Mouse (Mus musculus) liver, embryonic 14.5 days (tissue): ENCODE results near the gene Sec1. TPM values are rescaled to one million over a fixed set of nuclear protein-coding genes. Genes with fewer than 3 reads are reported as not detected.
A peak's percentile ranks its signal among the peaks of the same experiment; 100 is the strongest.

ENCODE experiments used
- ATAC-seq: fragments of 200-750 bp; cut with Nextera tagmentation; 2 replicates; pipeline ENCODE4 v1.8.0; 2017; ENCODE audit warnings: moderate number of reproducible peaks, mild to moderate bottlenecking, moderate library complexity; ENCODE audit not compliant: insufficient read depth
- DNase-seq, 3 experiments: peaks; one replicate each; pipeline ENCODE4 v3.0.0-alpha.2; 2012 to 2013; ENCODE audit warnings: low read depth in 3 of 3, low spot score in 3 of 3
- H3K27ac ChIP-seq: fragments of 300-500 bp; sonication (generic); 2 replicates; pipeline ENCODE4 v1.5.1; 2014; ENCODE audit warnings: moderate library complexity, mild to moderate bottlenecking, control low read depth, inconsistent platforms
- H3K27me3 ChIP-seq: fragments of 300-500 bp; sonication (generic); 2 replicates; pipeline ENCODE4 v1.6.1; 2014; ENCODE audit warnings: mild to moderate bottlenecking, low read length, moderate library complexity; ENCODE audit not compliant: control insufficient read depth, insufficient read depth
- H3K36me3 ChIP-seq: fragments of 300-500 bp; sonication (generic); replicated peaks from 2 replicates; pipeline ENCODE4 v1.6.1; 2014; ENCODE audit warnings: low read depth; ENCODE audit not compliant: control insufficient read depth, insufficient read depth
- H3K4me1 ChIP-seq, 2 experiments: fragments of 200-500 bp in 1 of 2; fragments of 300-500 bp in 1 of 2; sonication (generic) in 1 of 2; replicated peaks; 2 replicates each; pipeline ENCODE4 v1.6.1; 2012 to 2014; ENCODE audit warnings: antibody characterized with exemption in 1 of 2, inconsistent platforms in 1 of 2, low read length in 1 of 2; ENCODE audit not compliant: control insufficient read depth in 2 of 2, insufficient read depth in 2 of 2
- H3K4me2 ChIP-seq: fragments of 300-500 bp; sonication (generic); 2 replicates; pipeline ENCODE4 v1.6.1; 2014; ENCODE audit warnings: low read depth, mild to moderate bottlenecking, control low read depth, moderate library complexity
- H3K4me3 ChIP-seq, 2 experiments: fragments of 200-500 bp in 1 of 2; fragments of 300-500 bp in 1 of 2; sonication (generic) in 1 of 2; 2 replicates each; pipeline ENCODE4 v1.5.1; 2012 to 2014; ENCODE audit warnings: low read depth in 2 of 2, low read length in 2 of 2, mild to moderate bottlenecking in 2 of 2, control low read depth in 1 of 2, inconsistent platforms in 1 of 2, moderate library complexity in 1 of 2; ENCODE audit not compliant: insufficient read depth in 1 of 2
- H3K9ac ChIP-seq: fragments of 300-500 bp; sonication (generic); replicated peaks from 2 replicates; pipeline ENCODE4 v1.6.1; 2014; ENCODE audit warnings: mild to moderate bottlenecking, control low read depth, moderate library complexity
- H3K9me3 ChIP-seq: fragments of 300-500 bp; sonication (generic); 2 replicates; pipeline ENCODE4 v1.6.1; 2016; ENCODE audit warnings: low read length, mixed read lengths; ENCODE audit not compliant: control insufficient read depth
- CTCF ChIP-seq: IDR thresholded peaks from 2 replicates; pipeline ENCODE4 v1.5.1; 2016; ENCODE audit warnings: antibody characterized with exemption, low read depth, control low read depth
- EP300 ChIP-seq: IDR thresholded peaks from 2 replicates; pipeline ENCODE4 v1.6.1; 2016; ENCODE audit warnings: antibody characterized with exemption, low read depth
- WGBS: fragments of 180-500 bp; shearing (Covaris S2); extraction: QIAGEN DNeasy Blood & Tissue Kit; methylation state at CpG from one replicate; pipeline ENCODE4 v1.1.7; 2014; ENCODE audit not compliant: insufficient replicate concordance; 5-methylcytosine and 5-hydroxymethylcytosine counted together
- polyA plus RNA-seq, 2 experiments: library from polyadenylated mRNA; depleted of rRNA in 1 of 2; stranded (reverse) in 1 of 2; unstranded in 1 of 2; fragments of >200 nt; fragmentation: Nextera tagmentation in 1 of 2; extraction: Ambion mirVana in 1 of 2; gene quantifications; 2 replicates each; pipeline versions ENCODE4 v1.2.1 to v1.2.3; 2012 to 2014

The Sec1 gene
- polyA plus RNA-seq, 2 experiments: 0.02 TPM; not detected in 1

DNA sequence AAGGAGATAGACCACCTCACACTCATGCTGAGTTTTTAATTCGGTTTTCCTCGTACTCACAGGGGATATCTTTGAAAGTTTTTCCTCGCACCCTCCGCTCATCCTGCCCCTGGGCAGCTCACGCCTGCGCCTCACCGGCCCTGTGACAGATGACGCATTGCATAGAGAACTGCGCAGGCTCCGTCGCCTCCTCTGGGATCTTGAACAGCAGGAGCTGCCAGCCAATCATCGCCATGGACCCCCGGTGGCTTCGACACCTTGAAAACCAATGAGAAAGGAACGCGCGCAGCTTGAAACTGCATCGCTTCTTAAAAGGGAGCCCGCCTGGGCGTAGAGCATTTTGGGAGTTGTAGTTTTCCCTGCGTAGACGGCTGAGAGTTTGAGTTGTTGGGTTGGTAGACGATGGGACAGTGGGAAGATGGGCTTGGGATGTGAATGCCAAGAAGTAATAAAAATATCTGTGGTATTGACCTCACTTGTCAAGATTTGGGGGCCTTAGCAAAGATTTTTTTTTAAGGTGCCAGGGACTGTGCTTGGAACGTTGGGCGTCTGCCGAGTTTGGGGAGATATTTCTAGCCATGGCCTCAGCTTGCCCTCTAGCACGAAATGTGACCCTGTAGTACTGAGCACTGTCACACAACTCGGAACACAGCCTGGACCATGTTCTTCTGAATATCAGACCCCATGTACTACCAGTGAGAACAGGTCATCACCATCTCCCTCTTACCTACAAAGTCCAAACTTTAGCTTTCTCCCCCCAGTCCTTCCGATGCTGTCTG lies 55.4 kb downstream of the Sec1 start:
- Histone ChIP-seq H3K9ac (no peak overlapping the region), H3K27ac (no peak overlapping the region), H3K4me1 (peaks cover 0 to 6% of the 10 kb centered on the region in 2 experiments; a peak in 2 of 4 replicates), H3K9me3 (no peaks in the 10 kb centered on the region), H3K36me3 (no peaks in the 10 kb centered on the region), H3K4me3 (no peak overlapping the region), H3K27me3 (no peaks in the 10 kb centered on the region), H3K4me2 (peak overlapping the region; percentile 28; the same call in 1 of the 2 replicates)
- TF ChIP-seq EP300 (no peak), CTCF (no peak)
- ATAC-seq (peak; percentile 45; the same call in 1 of the 2 replicates), DNase-seq (peak in 1 of 3 experiments; percentile 22)
- WGBS: 64% methylated on average over 29 of the region's 29 CpGs

DNA sequence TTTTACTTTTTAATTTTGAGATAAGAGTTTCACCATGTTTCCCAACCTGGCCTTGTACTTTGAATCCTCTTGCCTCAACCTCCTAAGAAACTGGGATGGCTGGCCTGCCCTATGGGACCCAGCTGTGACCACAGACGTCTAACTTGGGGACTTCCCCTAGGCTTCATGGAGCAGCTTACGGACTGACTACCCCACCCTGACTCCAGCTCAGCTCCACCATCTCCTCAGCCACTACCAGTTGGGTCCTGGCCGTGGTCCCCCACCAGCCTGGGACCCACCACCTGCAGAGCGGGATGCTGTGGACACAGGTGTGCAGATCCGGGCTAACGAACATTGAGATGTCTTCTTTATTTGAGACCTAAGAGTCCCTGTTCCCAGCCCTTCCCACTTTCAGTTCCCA lies 56.5 kb downstream of the Sec1 start:
- ATAC-seq (no peak), DNase-seq (no peak)
- Histone ChIP-seq H3K4me1 (no peaks in the 10 kb centered on the region; a peak in 2 of 4 replicates), H3K4me3 (no peak overlapping the region), H3K27me3 (no peaks in the 10 kb centered on the region), H3K9ac (no peak overlapping the region), H3K9me3 (no peaks in the 10 kb centered on the region), H3K4me2 (no peak overlapping the region), H3K36me3 (no peaks in the 10 kb centered on the region), H3K27ac (no peak overlapping the region)
- TF ChIP-seq CTCF: no peak
- TF ChIP-seq EP300: no peak
- 70% methylated on average over 6 of the region's 6 CpGs for WGBS

- Histone ChIP-seq H3K27ac (no peak overlapping the region), H3K36me3 (no peaks in the 10 kb centered on the region), H3K4me3 (no peak overlapping the region), H3K4me1 (no peaks in the 10 kb centered on the region; a peak in 2 of 4 replicates), H3K27me3 (no peaks in the 10 kb centered on the region; the same call in 1 of the 2 replicates), H3K9me3 (no peaks in the 10 kb centered on the region), H3K4me2 (no peak overlapping the region), H3K9ac (no peak overlapping the region)
- whole genome bisulfite sequencing: 47% methylated on average over 15 of the region's 15 CpGs
- TF ChIP-seq CTCF: no peak
- DNase-seq (no peak), ATAC-seq (no peak)
Measured at GRCm38 (mm10) chr7:45635711-45636688, 58.2 kb downstream of the Sec1 start.

DNA sequence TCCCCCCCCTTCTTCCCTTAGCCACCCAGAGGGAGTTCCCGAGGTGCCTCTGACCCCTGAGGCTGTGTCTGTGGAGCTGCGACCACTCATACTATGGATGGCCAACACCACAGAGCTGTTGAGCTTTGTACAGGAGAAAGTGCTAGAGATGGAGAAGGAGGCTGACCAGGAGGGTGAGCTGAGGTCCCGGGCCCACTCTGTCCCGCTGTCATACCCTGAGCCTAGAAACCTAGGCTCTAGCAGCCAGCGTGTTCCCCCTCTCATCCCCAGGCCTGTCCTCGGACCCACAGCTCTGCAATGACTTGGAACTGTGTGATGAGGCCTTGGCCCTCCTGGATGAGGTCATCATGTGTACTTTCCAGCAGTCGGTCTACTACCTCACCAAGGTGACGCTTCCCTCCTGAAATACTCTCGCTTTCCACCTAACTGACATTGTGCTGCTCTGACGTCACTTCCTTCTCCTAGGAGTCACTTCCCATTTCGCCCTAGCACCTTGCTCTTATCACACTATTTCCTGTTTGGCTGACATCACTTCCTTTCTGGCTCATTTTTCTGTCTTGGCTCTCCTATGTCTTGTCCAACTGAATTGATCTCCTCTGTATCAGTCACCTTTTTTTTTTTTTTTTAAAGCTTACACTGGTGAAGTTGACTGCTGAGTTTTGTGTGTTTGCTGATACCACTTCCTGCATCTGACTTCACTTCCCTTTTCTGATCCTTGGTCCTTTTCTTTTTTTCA lies 59.1 kb downstream of the Sec1 start:
- ATAC-seq (peak; percentile 27; the same call in 1 of the 2 replicates), DNase-seq (peak in 1 of 3 experiments; percentile 14)
- H3K9ac ChIP-seq: no peak overlapping the region
- H3K4me1 ChIP-seq: no peaks in the 10 kb centered on the region; a peak in 2 of 4 replicates
- H3K4me3 ChIP-seq: no peak overlapping the region
- H3K9me3 ChIP-seq: no peaks in the 10 kb centered on the region
- H3K36me3 ChIP-seq: no peaks in the 10 kb centered on the region
- H3K27me3 ChIP-seq: no peaks in the 10 kb centered on the region; the same call in 1 of the 2 replicates
- no peak overlapping the region for H3K4me2 ChIP-seq
- TF ChIP-seq CTCF: no peak
- TF ChIP-seq EP300: no peak
- 47% methylated on average over 11 of the region's 11 CpGs for WGBS
- H3K27ac ChIP-seq: no peak overlapping the region
